Mouse (Mus musculus) spleen, adult 2 months (tissue): Measurements from ENCODE around the gene Vps11. TPM values are rescaled to one million over a fixed set of nuclear protein-coding genes. Genes with fewer than 3 reads are reported as not detected.
"Not testable (repeated sequence)": the region's sequence is repeated elsewhere in the genome, so short reads cannot be mapped to it uniquely, and the experiment has no call there.

Source experiments
- DNase-seq, 2 experiments: peaks; one replicate each; pipeline versions ENCODE4 v3.0.0 to v3.0.0-alpha.2; 2012 to 2021; ENCODE audit warnings: low spot score in 2 of 2, low read depth in 1 of 2
- H3K27ac ChIP-seq: fragments of 200-500 bp; 2 replicates; pipeline ENCODE4 v1.5.1; 2012; ENCODE audit warnings: low read length, inconsistent platforms; ENCODE audit not compliant: insufficient read depth
- H3K27me3 ChIP-seq: fragments of 200-500 bp; 2 replicates; pipeline ENCODE4 v1.6.1; 2012; ENCODE audit warnings: mild to moderate bottlenecking, moderate library complexity, low read length, inconsistent platforms; ENCODE audit not compliant: control insufficient read depth, insufficient read depth
- H3K36me3 ChIP-seq: fragments of 200-500 bp; 2 replicates; pipeline ENCODE4 v1.6.1; 2012; ENCODE audit warnings: mild to moderate bottlenecking, low read length, inconsistent platforms; ENCODE audit not compliant: control insufficient read depth, insufficient read depth
- H3K4me1 ChIP-seq: fragments of 200-500 bp; 2 replicates; pipeline ENCODE4 v1.6.1; 2011; ENCODE audit warnings: inconsistent platforms; ENCODE audit not compliant: control insufficient read depth, insufficient read depth, insufficient read length
- H3K4me3 ChIP-seq: fragments of 200-500 bp; 2 replicates; pipeline ENCODE4 v1.5.1; 2011; ENCODE audit warnings: mild to moderate bottlenecking, inconsistent platforms; ENCODE audit not compliant: insufficient read depth, insufficient read length; ENCODE audit errors: extremely low read depth
- CTCF ChIP-seq: fragments of 200-500 bp; IDR thresholded peaks from 2 replicates; pipeline ENCODE4 v1.5.1; 2011; ENCODE audit warnings: mild to moderate bottlenecking, inconsistent platforms; ENCODE audit not compliant: insufficient read depth, insufficient read length, insufficient replicate concordance; ENCODE audit errors: extremely low read depth
- POLR2A ChIP-seq: fragments of 200-500 bp; IDR thresholded peaks from 2 replicates; pipeline ENCODE4 v1.6.1; 2011; ENCODE audit warnings: low read depth, low read length, inconsistent platforms
- WGBS: fragments of 180-500 bp; shearing (Covaris S2); methylation state at CpG from one replicate; pipeline ENCODE4 v1.1.7; 2018; 5-methylcytosine and 5-hydroxymethylcytosine counted together
- polyA plus RNA-seq: library from polyadenylated mRNA; depleted of rRNA; stranded (reverse); fragments of >200 nt; gene quantifications from 2 replicates; pipeline ENCODE4 v1.2.3, GENCODE M21; 2012

The Vps11 gene
- polyA plus RNA-seq, 1 experiment, result 23.7 TPM

GRCm38 (mm10) chr9:44391466-44391865 is 30.0 kb upstream of the Vps11 start:
- 39% methylated on average over 4 of the region's 4 CpGs for WGBS
- TF ChIP-seq CTCF, result peak; percentile 57; the same call in 1 of the 2 replicates
- no peak for TF ChIP-seq POLR2A
- no peak overlapping the region for H3K4me3 ChIP-seq
- no peaks in the 10 kb centered on the region for H3K27me3 ChIP-seq
- peak in 1 of 2 experiments; percentile 76 for DNase-seq
- no peaks in the 10 kb centered on the region for H3K4me1 ChIP-seq
- H3K36me3 ChIP-seq, result peaks cover 23% of the 10 kb centered on the region
- no peak overlapping the region for H3K27ac ChIP-seq

- Histone ChIP-seq H3K4me3 (no peak overlapping the region), H3K36me3 (peaks cover 40% of the 10 kb centered on the region), H3K27ac (no peak overlapping the region), H3K27me3 (no peaks in the 10 kb centered on the region), H3K4me1 (no peaks in the 10 kb centered on the region)
- TF ChIP-seq CTCF, result peak; percentile 70; the same call in 1 of the 2 replicates
- no peak for TF ChIP-seq POLR2A
- WGBS, result 60% methylated on average over 8 of the region's 8 CpGs
- DNase-seq, result peak in 1 of 2 experiments; percentile 56
Measured at GRCm38 (mm10) chr9:44389273-44389672, 27.8 kb upstream of the Vps11 start.

- Histone ChIP-seq H3K36me3 (peaks cover 55% of the 10 kb centered on the region), H3K4me3 (no peak overlapping the region), H3K27me3 (no peaks in the 10 kb centered on the region), H3K4me1 (no peaks in the 10 kb centered on the region), H3K27ac (no peak overlapping the region)
- TF ChIP-seq POLR2A, result no peak
- no peak for TF ChIP-seq CTCF
- no peak for DNase-seq
- 85% methylated on average over 3 of the region's 3 CpGs for WGBS
Measured at GRCm38 (mm10) chr9:44387221-44387620, 25.8 kb upstream of the Vps11 start.

- peaks cover 58% of the 10 kb centered on the region for H3K36me3 ChIP-seq
- TF ChIP-seq CTCF (no peak), POLR2A (no peak)
- peaks cover 7% of the 10 kb centered on the region; the same call in 1 of the 2 replicates for H3K4me1 ChIP-seq
- H3K27me3 ChIP-seq, result no peaks in the 10 kb centered on the region
- no peak overlapping the region for H3K27ac ChIP-seq
- 97% methylated on average over 13 of the region's 13 CpGs for WGBS
- no peak overlapping the region for H3K4me3 ChIP-seq
- no peak for DNase-seq
Measured at GRCm38 (mm10) chr9:44384596-44384995, 23.1 kb upstream of the Vps11 start.

- Histone ChIP-seq H3K27me3 (no peaks in the 10 kb centered on the region), H3K4me3 (peak overlapping the region; percentile 92), H3K4me1 (peaks cover 7% of the 10 kb centered on the region; the same call in 1 of the 2 replicates), H3K36me3 (peaks cover 27% of the 10 kb centered on the region), H3K27ac (peak overlapping the region; percentile 79)
- no peak for DNase-seq
- TF ChIP-seq CTCF, result no peak
- TF ChIP-seq POLR2A, result no peak
- 6% methylated on average over 15 of the region's 15 CpGs for WGBS
Measured at GRCm38 (mm10) chr9:44379862-44380261, 18.4 kb upstream of the Vps11 start.

- under 1% methylated on average over 83 of the region's 83 CpGs for WGBS
- peaks cover 7% of the 10 kb centered on the region; the same call in 1 of the 2 replicates for H3K4me1 ChIP-seq
- peak within 1 kb of the TSS; percentile 82 for H3K27ac ChIP-seq
- peaks cover 22% of the 10 kb centered on the region for H3K36me3 ChIP-seq
- H3K4me3 ChIP-seq, result peak within 1 kb of the TSS; percentile 92
- peak; percentile 97 to 99 for DNase-seq
- no peaks in the 10 kb centered on the region for H3K27me3 ChIP-seq
- TF ChIP-seq POLR2A (peak; percentile 71), CTCF (no peak)
Measured at GRCm38 (mm10) chr9:44379054-44379834, 17.8 kb upstream of the Vps11 start, which contains the start of gene Hyou1. Hyou1 (plus strand) TSS chr9:44379490.

GRCm38 (mm10) chr9:44378153-44378730 is 16.8 kb upstream of the Vps11 start:
- H3K36me3 ChIP-seq, result peaks cover 14% of the 10 kb centered on the region
- TF ChIP-seq CTCF (no peak), POLR2A (no peak)
- H3K4me3 ChIP-seq, result peak overlapping the region; percentile 58; the same call in 1 of the 2 replicates
- WGBS, result 56% methylated on average over 5 of the region's 5 CpGs
- H3K27ac ChIP-seq, result peak overlapping the region; percentile 82; the same call in 1 of the 2 replicates
- no peaks in the 10 kb centered on the region for H3K27me3 ChIP-seq
- H3K4me1 ChIP-seq, result peaks cover 7% of the 10 kb centered on the region; the same call in 1 of the 2 replicates
- DNase-seq, result no peak

- 80% methylated on average over 2 of the region's 2 CpGs for WGBS
- not testable (repeated sequence) for H3K27ac ChIP-seq, H3K4me3 ChIP-seq, DNase-seq, H3K4me1 ChIP-seq, H3K36me3 ChIP-seq, H3K27me3 ChIP-seq
Measured at GRCm38 (mm10) chr9:44377335-44377734, 15.9 kb upstream of the Vps11 start.
